Mouse (Mus musculus) limb, embryonic 14.5 days (tissue): ENCODE measurements at regions not wholly inside any gene's neighbourhood (a gene's known extent, or its start where the extent isn't known, plus 50 kb on each side); places are given as distances from the start of the nearest gene placed in this dataset.

ENCODE experiments used
- ATAC-seq: fragments of 200-750 bp; cut with Nextera tagmentation; 2 replicates; pipeline ENCODE4 v1.8.0; 2017; ENCODE audit warnings: low read depth, moderate number of reproducible peaks, moderate TSS enrichment; ENCODE audit not compliant: low FRiP score
- DNase-seq: peaks from one replicate; pipeline ENCODE4 v3.0.0-alpha.2; 2015; ENCODE audit warnings: low spot score
- H3K27ac ChIP-seq: fragments of 300-500 bp; sonication (generic); replicated peaks from 2 replicates; pipeline ENCODE4 v1.5.1; 2014; ENCODE audit warnings: low read depth, mild to moderate bottlenecking, low read length, moderate library complexity, mixed read lengths
- H3K27me3 ChIP-seq: fragments of 300-500 bp; sonication (generic); 2 replicates; pipeline ENCODE4 v1.6.1; 2014; ENCODE audit warnings: low read length, mixed read lengths; ENCODE audit not compliant: control insufficient read depth, insufficient read depth
- H3K36me3 ChIP-seq: fragments of 300-500 bp; sonication (generic); 2 replicates; pipeline ENCODE4 v1.6.1; 2014; ENCODE audit warnings: mild to moderate bottlenecking, low read length, moderate library complexity, mixed read lengths; ENCODE audit not compliant: control insufficient read depth, insufficient read depth
- H3K4me1 ChIP-seq: fragments of 300-500 bp; sonication (generic); 2 replicates; pipeline ENCODE4 v1.6.1; 2014; ENCODE audit warnings: antibody characterized with exemption, low read length, mixed read lengths; ENCODE audit not compliant: control insufficient read depth, insufficient read depth
- H3K4me2 ChIP-seq: fragments of 300-500 bp; sonication (generic); replicated peaks from 2 replicates; pipeline ENCODE4 v1.6.1; 2014; ENCODE audit warnings: low read depth, mild to moderate bottlenecking, low read length, moderate library complexity; ENCODE audit not compliant: severe bottlenecking
- H3K4me3 ChIP-seq: fragments of 300-500 bp; sonication (generic); replicated peaks from 2 replicates; pipeline ENCODE4 v1.5.1; 2014; ENCODE audit warnings: low read length
- H3K9ac ChIP-seq: fragments of 300-500 bp; sonication (generic); 2 replicates; pipeline ENCODE4 v1.6.1; 2014; ENCODE audit warnings: mild to moderate bottlenecking, low read depth, low read length, moderate library complexity; ENCODE audit not compliant: severe bottlenecking
- H3K9me3 ChIP-seq: fragments of 300-500 bp; sonication (generic); 2 replicates; pipeline ENCODE4 v1.6.1; 2016; ENCODE audit warnings: low read length; ENCODE audit not compliant: control insufficient read depth
- POLR2A ChIP-seq: fragments of 200-500 bp; IDR thresholded peaks from 2 replicates; pipeline ENCODE4 v1.8.0; 2012; ENCODE audit warnings: inconsistent platforms, mild to moderate bottlenecking, moderate library complexity, borderline replicate concordance; ENCODE audit not compliant: insufficient read depth, insufficient read length; ENCODE audit errors: extremely low read depth
- WGBS: fragments of 180-500 bp; shearing (Covaris S2); extraction: QIAGEN DNeasy Blood & Tissue Kit; methylation state at CpG from one replicate; pipeline ENCODE4 v1.1.7; 2014; 5-methylcytosine and 5-hydroxymethylcytosine counted together

DNA sequence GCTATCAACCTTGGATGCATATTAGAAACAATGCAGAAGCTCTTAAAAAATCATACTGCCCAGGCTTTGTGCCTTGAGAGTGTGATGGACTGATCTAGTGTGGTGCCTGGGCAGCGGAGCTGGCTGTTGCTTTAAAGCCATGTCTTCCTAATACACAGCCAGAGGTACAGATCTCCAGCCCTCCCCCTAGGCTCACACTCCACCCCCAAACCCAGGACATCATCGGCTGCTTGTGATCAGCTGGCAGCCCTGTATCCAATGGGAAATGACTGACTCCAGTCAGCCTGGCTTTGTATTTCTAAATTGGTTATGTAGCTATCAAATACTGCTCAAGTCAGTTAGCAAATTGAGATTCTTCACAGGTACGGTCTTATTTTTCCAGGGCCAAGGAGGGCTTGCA, 259.2 kb upstream of the Ppp2r3a start:
- Histone ChIP-seq H3K27me3 (no peaks in the 10 kb centered on the region), H3K27ac (no peak overlapping the region), H3K4me3 (no peak overlapping the region), H3K36me3 (no peaks in the 10 kb centered on the region), H3K4me2 (no peak overlapping the region), H3K9me3 (no peaks in the 10 kb centered on the region), H3K4me1 (no peaks in the 10 kb centered on the region), H3K9ac (no peak overlapping the region)
- TF ChIP-seq POLR2A = no peak
- 67% methylated on average over 3 of the region's 3 CpGs for WGBS
- DNase-seq (no peak), ATAC-seq (no peak)

DNA sequence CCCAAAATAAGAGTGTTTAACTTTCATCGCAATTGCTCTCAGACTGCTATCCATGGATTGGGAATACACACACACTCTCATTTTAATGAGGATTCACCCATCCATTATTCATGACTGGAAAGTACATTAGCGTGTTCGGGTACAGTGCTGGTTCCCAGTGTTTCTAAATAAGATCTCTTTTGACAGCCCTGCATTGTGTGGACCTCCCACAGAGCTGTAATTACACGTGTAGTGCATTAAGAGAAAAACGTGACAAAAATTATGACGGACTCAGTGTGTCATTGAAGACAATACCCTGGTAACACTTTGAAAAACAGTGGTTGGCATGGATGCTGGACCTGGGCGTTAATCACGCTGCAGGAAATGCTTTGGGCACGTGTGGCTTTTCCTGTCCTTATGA, 257.6 kb upstream of the Ppp2r3a start:
- no peak for TF ChIP-seq POLR2A
- Histone ChIP-seq H3K4me2 (no peak overlapping the region), H3K4me1 (no peaks in the 10 kb centered on the region), H3K9me3 (no peaks in the 10 kb centered on the region), H3K4me3 (no peak overlapping the region), H3K27me3 (no peaks in the 10 kb centered on the region), H3K27ac (no peak overlapping the region), H3K36me3 (no peaks in the 10 kb centered on the region), H3K9ac (no peak overlapping the region)
- ATAC-seq (no peak), DNase-seq (no peak)
- 86% methylated on average over 9 of the region's 9 CpGs for WGBS

DNA sequence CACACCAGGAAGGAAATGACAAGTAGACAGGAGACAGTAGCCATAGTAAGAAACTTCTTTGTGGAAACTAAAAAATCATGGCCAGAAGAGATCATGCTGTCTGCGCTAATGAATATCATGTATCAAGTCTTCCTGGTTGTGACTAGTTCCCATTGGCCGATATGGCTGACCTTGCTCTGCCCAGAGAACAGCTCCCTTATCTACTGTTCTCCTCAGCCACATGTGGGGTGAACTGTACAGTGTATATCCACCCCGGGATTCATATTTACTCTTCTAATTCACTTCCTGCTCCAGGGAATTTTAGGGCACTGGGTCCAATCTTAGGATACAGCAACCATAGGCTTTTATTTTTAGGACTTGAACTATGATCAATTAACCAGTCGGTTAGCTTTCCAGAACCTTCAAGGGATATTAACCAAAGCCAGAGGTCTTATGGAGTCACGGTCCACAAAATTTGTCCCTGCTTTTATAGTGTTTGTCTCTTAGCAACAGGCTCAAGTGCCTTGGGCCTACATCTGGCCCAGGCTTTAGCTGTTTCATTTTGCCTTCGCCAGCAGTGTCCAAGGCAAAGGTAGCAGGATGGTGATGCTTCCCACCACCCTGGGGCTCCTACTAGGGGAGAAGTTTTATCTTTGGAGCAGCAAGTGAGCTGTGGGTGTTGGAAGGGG, 255.6 kb upstream of the Ppp2r3a start:
- Histone ChIP-seq H3K9ac (no peak overlapping the region), H3K36me3 (no peaks in the 10 kb centered on the region)
- TF ChIP-seq POLR2A = no peak

DNA sequence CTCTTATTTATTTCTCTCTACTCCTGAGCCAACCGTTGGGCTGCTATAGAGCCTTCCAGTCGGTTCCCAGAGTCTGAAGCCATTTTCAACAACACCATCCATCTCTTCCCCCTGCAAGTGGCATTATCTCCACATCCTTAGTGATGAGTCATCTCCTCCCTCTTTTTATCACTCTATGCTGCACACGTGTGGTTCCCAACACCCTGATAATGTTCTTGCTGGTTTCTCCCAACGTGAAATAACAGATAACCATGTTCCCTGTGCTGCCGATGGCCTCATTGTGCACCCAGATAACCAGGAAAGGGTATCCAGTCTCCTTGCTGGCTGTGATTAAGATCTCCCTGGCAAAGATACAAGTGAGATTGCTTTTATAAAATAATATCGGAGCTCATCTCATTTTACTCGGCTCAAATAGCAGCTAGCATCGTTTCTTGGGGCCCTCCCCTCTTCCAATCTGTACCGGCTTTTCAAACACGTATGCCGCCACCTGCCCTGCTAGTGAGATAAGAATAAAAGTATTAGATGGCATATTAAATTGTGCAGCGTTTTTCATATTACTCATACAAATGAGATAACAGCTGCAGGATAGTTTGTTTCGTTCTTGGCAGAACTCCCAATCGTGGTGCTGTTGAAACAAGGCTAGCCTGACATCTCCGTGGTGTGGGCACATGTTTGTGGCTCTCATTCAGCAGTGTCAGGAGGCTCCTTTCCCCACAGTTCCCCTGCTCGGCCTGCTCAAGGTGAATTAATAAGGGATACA, 250.3 kb upstream of the Ppp2r3a start:
- Histone ChIP-seq H3K4me1 (no peaks in the 10 kb centered on the region), H3K27me3 (no peaks in the 10 kb centered on the region), H3K27ac (no peak overlapping the region), H3K36me3 (no peaks in the 10 kb centered on the region), H3K9ac (no peak overlapping the region), H3K4me2 (no peak overlapping the region), H3K4me3 (no peak overlapping the region), H3K9me3 (no peaks in the 10 kb centered on the region)
- no peak for DNase-seq
- 69% methylated on average over 16 of the region's 16 CpGs for WGBS
- TF ChIP-seq POLR2A = no peak
- no peak for ATAC-seq

More for the DNA sequence above, 255.6 kb upstream of the Ppp2r3a start:
- DNase-seq (no peak), ATAC-seq (no peak)
- no peaks in the 10 kb centered on the region for H3K9me3 ChIP-seq
- H3K4me1 ChIP-seq = no peaks in the 10 kb centered on the region
- H3K27me3 ChIP-seq = no peaks in the 10 kb centered on the region
- no peak overlapping the region for H3K27ac ChIP-seq
- no peak overlapping the region for H3K4me3 ChIP-seq
- no peak overlapping the region for H3K4me2 ChIP-seq
- 50% methylated on average over 6 of the region's 6 CpGs for WGBS

DNA sequence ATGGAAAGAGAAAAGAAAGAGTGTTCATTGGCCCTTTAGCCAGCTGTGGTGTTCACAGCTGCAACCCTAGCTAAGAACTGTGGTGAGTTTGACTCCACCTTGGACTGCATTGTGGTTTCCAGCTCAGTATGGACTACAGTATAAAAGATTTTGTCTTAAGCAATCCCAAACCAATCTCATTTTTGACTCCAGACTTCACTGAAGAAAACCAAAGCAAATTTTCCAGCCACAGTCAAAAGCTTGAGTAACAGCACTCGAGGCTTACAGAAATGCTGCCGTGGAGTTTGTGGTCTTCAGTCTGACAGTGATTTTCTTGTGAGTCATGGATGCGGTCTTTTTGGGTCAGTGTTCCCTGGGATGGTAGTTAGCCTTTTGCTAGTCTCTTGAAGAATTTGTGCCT, 249.4 kb upstream of the Ppp2r3a start:
- no peaks in the 10 kb centered on the region for H3K9me3 ChIP-seq
- no peak for TF ChIP-seq POLR2A
- H3K4me1 ChIP-seq = no peaks in the 10 kb centered on the region
- no peak overlapping the region for H3K9ac ChIP-seq
- DNase-seq = peak; percentile 8
- WGBS = 83% methylated on average over 3 of the region's 3 CpGs
- no peak overlapping the region for H3K27ac ChIP-seq
- ATAC-seq = no peak
- no peaks in the 10 kb centered on the region for H3K36me3 ChIP-seq
- H3K4me2 ChIP-seq = no peak overlapping the region
- H3K27me3 ChIP-seq = no peaks in the 10 kb centered on the region
- H3K4me3 ChIP-seq = no peak overlapping the region
